Mouse (Mus musculus) neural tube, embryonic 12.5 days (tissue): ENCODE measurements around the gene Lrrc26. TPM values are rescaled to one million over a fixed set of nuclear protein-coding genes. Genes with fewer than 3 reads are reported as not detected.

Experiments
- ATAC-seq: fragments of 200-750 bp; cut with Nextera tagmentation; 2 replicates; pipeline ENCODE4 v1.8.0; 2017; ENCODE audit warnings: low read depth, mild to moderate bottlenecking, moderate TSS enrichment, moderate library complexity; ENCODE audit not compliant: low FRiP score
- H3K27ac ChIP-seq: fragments of 300-500 bp; sonication (generic); 2 replicates; pipeline ENCODE4 v1.5.1; 2016
- H3K27me3 ChIP-seq: fragments of 300-500 bp; sonication (generic); replicated peaks from 2 replicates; pipeline ENCODE4 v1.6.1; 2016; ENCODE audit warnings: mild to moderate bottlenecking
- H3K36me3 ChIP-seq: fragments of 300-500 bp; sonication (generic); 2 replicates; pipeline ENCODE4 v1.6.1; 2016; ENCODE audit warnings: mild to moderate bottlenecking
- H3K4me1 ChIP-seq: fragments of 300-500 bp; sonication (generic); 2 replicates; pipeline ENCODE4 v1.6.1; 2016
- H3K4me2 ChIP-seq: fragments of 300-500 bp; sonication (generic); replicated peaks from 2 replicates; pipeline ENCODE4 v1.6.1; 2016; ENCODE audit warnings: mild to moderate bottlenecking
- H3K4me3 ChIP-seq: fragments of 300-500 bp; sonication (generic); 2 replicates; pipeline ENCODE4 v1.5.1; 2016
- H3K9ac ChIP-seq: fragments of 300-500 bp; sonication (generic); 2 replicates; pipeline ENCODE4 v1.6.1; 2016; ENCODE audit warnings: mild to moderate bottlenecking
- H3K9me3 ChIP-seq: fragments of 300-500 bp; sonication (generic); 2 replicates; pipeline ENCODE4 v1.6.1; 2016; ENCODE audit warnings: mild to moderate bottlenecking
- WGBS: fragments of 180-500 bp; shearing (Covaris S2); methylation state at CpG from one replicate; pipeline ENCODE4 v1.1.7; 2016; 5-methylcytosine and 5-hydroxymethylcytosine counted together
- polyA plus RNA-seq: library from polyadenylated mRNA; unstranded; fragments of >200 nt; fragmentation: Nextera tagmentation; extraction: Ambion mirVana; gene quantifications from 2 replicates; pipeline ENCODE4 v1.2.1, GENCODE M21; 2016

The Lrrc26 gene
- polyA plus RNA-seq, 1 experiment from 2014 or later: not detected

DNA sequence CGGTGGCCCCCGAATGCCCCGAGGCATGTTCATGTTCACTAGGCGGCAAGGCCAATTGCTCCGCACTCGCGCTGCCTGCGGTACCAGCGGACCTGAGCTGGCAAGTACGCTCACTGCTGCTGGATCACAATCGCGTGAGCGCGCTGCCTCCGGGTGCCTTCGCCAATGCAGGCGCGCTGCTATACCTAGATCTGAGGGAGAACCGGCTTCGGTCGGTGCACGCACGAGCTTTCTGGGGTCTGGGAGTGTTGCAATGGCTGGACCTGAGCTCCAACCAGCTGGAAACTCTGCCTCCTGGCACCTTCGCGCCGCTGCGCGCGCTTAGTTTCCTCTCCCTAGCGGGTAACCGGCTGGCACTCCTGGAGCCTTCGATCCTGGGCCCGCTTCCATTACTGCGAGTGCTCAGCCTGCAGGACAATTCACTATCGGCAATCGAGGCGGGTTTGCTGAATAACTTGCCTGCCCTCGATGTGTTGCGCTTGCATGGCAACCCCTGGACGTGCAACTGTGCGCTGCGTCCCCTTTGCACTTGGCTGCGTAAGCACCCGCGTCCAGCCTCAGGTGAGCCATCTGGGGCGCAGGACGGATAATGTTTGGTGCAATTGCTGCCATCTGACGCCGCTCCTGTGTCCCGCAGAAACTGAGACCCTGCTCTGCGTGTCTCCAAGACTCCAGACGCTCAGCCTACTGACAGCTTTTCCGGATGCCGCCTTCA, 543 bp downstream of the Lrrc26 start:
- H3K4me1 ChIP-seq: peaks cover 23% of the 10 kb centered on the region
- H3K36me3 ChIP-seq: peaks cover 10% of the 10 kb centered on the region
- H3K9ac ChIP-seq: no peak overlapping the region
- H3K27ac ChIP-seq: no peak overlapping the region
- H3K27me3 ChIP-seq: peaks cover 75% of the 10 kb centered on the region
- no peaks in the 10 kb centered on the region for H3K9me3 ChIP-seq
- WGBS: 2% methylated on average over 54 of the region's 54 CpGs
- peak overlapping the region; percentile 5; the same call in 1 of the 2 replicates for H3K4me3 ChIP-seq
- peak overlapping the region; percentile 38 for H3K4me2 ChIP-seq
- ATAC-seq: no peak

DNA sequence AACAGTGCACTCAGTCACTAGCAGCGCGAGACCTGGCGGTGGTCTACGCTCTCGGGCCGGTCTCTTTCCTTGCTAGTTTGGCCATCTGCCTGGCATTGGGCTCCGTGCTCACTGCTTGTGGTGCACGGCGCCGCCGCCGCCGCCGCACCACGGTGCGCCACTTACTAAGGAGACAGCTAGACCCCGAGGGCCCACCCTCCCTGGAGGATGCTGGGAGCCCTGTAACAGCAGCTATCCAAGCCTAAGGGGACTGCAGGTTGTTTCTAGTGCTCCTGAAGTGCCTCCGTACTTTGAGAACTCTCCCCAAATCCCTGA, 1.1 kb downstream of the Lrrc26 start:
- Histone ChIP-seq H3K9ac (no peak overlapping the region), H3K9me3 (no peaks in the 10 kb centered on the region), H3K4me2 (peak overlapping the region; percentile 38), H3K27me3 (peaks cover 81% of the 10 kb centered on the region), H3K36me3 (peaks cover 5% of the 10 kb centered on the region), H3K4me3 (peak overlapping the region; percentile 13; the same call in 1 of the 2 replicates), H3K4me1 (peaks cover 23% of the 10 kb centered on the region), H3K27ac (no peak overlapping the region)
- ATAC-seq: no peak
- WGBS: 1% methylated on average over 18 of the region's 18 CpGs

DNA sequence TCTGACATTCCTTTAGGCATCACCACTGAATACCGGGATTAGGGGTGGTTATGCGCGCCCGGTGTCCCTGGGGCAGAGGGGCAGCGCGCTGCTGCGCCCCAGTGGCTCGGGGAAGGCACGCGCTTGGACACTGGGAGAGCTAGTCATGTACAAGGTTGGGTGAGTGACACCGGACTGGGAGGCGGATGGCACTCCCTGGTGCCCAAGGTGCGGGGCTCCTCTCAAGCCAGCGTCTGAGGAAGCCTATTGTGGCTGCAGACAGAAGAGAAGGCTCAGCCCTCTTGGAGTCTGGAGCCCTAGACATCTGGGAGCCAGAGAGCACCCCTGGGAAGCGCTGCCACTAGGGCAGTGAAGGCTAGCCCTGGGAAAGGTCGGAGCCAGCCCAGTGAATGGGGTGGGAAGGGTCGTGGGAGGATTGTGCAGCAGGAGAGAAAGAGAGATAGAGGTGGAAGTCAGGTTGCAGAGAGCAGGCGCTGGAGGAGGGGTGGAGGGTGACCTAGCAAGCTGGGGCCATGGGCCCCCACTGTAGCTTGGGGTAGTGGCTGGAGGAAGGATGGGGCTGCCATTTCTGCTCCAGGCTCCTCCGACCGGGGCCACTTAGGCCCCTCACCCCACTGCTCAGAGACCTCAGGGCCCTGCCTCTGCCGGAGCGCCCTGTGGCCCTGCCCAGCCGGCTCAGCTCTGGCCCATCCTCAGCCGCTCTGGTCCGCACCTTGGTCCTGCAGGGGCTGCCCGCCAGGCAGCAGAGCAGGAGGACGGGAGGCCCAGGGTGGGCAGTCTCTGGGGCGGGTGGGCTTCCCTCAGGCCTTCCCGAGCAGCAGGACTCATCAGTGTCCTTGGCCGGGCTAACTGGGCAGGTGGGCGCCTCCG, 1.7 kb downstream of the Lrrc26 start:
- ATAC-seq: no peak
- 5% methylated on average over 32 of the region's 32 CpGs for whole genome bisulfite sequencing
- Histone ChIP-seq H3K4me1 (peaks cover 23% of the 10 kb centered on the region), H3K9ac (0 out of 2 replicates have a peak overlapping the region, but pooled peaks have one; percentile 33), H3K27ac (no peak overlapping the region), H3K4me3 (peak overlapping the region; percentile 29; the same call in 1 of the 2 replicates), H3K4me2 (peak overlapping the region; percentile 55), H3K9me3 (no peaks in the 10 kb centered on the region), H3K27me3 (peaks cover 86% of the 10 kb centered on the region), H3K36me3 (0 out of 2 replicates have a peak, but pooled peaks cover under 1% of the 10 kb centered on the region)

DNA sequence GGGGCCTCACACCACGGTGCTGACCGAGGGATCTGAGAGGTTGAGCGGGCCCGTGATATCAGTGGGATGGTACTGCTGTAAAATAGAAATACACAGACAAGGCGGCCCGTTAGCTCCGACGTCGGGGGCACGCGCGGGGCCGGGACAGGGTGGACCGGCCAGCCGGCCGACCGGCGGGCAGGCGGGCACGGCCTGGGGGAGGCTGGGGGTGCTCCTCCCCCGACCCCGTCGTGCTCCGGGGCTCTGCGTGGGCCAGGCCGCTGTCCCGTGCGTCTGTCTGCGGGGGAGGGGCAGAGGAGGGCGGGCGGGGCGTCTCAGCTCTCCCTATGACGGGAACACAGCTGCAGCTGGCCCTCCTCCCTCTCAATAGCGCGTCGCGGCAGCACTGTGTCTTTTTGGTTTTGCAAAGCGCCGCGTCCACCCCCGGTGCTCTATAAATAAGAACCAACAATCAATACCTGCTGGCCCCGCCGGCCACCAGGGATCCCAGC, 2.4 kb downstream of the Lrrc26 start:
- 5% methylated on average over 42 of the region's 43 CpGs for WGBS

DNA sequence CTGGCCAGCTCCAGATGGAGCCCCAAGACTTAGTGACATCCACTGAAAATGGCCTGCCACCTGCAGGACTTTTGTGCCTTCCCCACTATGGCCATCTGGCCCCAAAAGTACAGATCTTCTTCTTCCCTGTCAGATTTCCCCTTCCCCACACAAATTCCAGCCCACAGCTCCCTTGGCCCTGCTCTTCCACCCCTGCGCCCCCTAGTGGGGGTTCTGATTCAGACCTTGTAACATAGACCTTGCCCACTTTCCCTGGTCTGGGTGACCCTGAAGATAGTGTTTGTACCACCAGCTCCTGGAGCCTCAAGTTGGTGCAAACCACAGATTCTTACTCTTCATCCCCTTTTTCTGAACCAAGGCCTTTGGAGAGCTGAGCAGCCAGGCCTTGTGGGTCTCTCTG, 3.1 kb downstream of the Lrrc26 start:
- no peak overlapping the region for H3K9ac ChIP-seq
- H3K27ac ChIP-seq: no peak overlapping the region
- no peaks in the 10 kb centered on the region for H3K9me3 ChIP-seq
- WGBS: 3% methylated on average over 1 of the region's 1 CpGs
- H3K27me3 ChIP-seq: peaks cover 95% of the 10 kb centered on the region
- H3K4me2 ChIP-seq: peak overlapping the region; percentile 55; the same call in 1 of the 2 replicates
- ATAC-seq: 0 out of 2 replicates have a peak, but pooled peaks have one; percentile 5
- peaks cover 23% of the 10 kb centered on the region for H3K4me1 ChIP-seq
- H3K4me3 ChIP-seq: 0 out of 2 replicates have a peak overlapping the region, but pooled peaks have one; percentile 29
- H3K36me3 ChIP-seq: no peaks in the 10 kb centered on the region

More for the DNA sequence above, 2.4 kb downstream of the Lrrc26 start:
- Histone ChIP-seq H3K9me3 (no peaks in the 10 kb centered on the region), H3K9ac (0 out of 2 replicates have a peak overlapping the region, but pooled peaks have one; percentile 33), H3K27ac (no peak overlapping the region), H3K4me1 (peaks cover 23% of the 10 kb centered on the region), H3K27me3 (peaks cover 92% of the 10 kb centered on the region), H3K4me2 (peak overlapping the region; percentile 55), H3K4me3 (peak overlapping the region; percentile 29), H3K36me3 (no peaks in the 10 kb centered on the region)
- peak; percentile 19 for ATAC-seq

DNA sequence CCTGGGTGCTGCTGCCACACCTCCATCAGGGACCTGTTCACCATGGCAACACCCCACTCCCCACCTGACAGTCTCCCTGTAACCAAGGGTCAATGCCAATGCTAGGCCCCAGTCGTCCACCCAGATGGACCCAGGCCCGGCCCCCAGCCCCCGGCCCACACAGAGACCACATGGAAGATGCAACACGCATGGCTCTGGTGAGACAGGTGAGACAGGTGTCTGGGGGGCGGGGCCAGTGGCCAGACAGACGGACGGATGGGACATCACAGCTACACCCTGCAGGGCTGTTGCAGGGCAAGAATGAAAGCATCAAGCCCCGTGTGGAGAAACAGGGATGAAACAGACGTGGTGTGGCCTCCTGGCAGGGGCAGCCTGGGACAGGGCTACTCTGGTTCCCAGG, 4.0 kb downstream of the Lrrc26 start:
- Histone ChIP-seq H3K36me3 (no peaks in the 10 kb centered on the region), H3K4me1 (peaks cover 23% of the 10 kb centered on the region), H3K4me3 (no peak overlapping the region), H3K9me3 (no peaks in the 10 kb centered on the region), H3K27ac (no peak overlapping the region), H3K4me2 (no peak overlapping the region), H3K27me3 (peaks cover 87% of the 10 kb centered on the region), H3K9ac (no peak overlapping the region)
- ATAC-seq: no peak
- WGBS: 77% methylated on average over 9 of the region's 9 CpGs

DNA sequence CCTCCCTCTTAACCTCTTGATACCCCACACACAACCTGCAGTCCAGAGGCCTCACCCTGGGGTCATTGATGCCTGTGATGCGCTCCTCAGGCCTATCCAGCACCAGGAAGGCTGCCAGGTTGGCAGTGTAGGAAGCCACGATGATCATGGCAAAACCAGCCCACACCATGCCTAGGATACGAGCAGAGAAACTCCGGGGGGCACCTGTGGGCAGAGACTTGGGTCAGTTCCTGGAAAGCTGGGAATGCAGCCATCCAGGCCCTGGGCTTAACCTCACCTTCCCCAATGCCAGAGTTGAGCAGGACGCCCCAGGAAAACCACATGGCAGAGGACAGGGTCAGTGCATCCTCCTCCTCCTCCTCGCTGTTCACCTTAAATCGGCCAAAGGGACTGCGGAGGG, 7.4 kb downstream of the Lrrc26 start:
- Histone ChIP-seq H3K4me1 (peaks cover 5% of the 10 kb centered on the region), H3K4me3 (no peak overlapping the region), H3K36me3 (no peaks in the 10 kb centered on the region), H3K4me2 (no peak overlapping the region), H3K27me3 (peaks cover 56% of the 10 kb centered on the region), H3K27ac (no peak overlapping the region), H3K9me3 (no peaks in the 10 kb centered on the region), H3K9ac (no peak overlapping the region)
- no peak for ATAC-seq
- 82% methylated on average over 8 of the region's 8 CpGs for WGBS

DNA sequence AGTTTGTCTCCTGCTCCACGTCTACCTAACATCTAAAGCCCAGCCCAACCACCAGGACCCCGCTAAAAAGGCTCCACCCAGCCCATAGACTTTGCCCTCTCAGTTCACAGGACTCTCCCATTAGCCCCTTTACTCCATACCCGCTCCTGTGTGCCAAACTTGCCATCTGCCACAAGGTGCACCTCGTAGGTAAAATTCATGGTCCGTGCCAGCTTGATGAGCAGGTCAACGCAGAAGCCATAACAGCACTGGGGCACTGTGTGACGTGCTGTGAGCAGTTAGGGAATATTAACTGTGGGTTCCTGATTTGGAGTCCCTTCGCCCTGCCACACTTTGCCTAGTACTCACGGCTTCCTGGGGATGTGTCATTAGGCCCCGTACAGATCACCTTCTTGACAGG, 8.3 kb downstream of the Lrrc26 start:
- Histone ChIP-seq H3K4me3 (no peak overlapping the region), H3K4me2 (no peak overlapping the region), H3K9me3 (no peaks in the 10 kb centered on the region), H3K36me3 (no peaks in the 10 kb centered on the region), H3K9ac (no peak overlapping the region), H3K27me3 (peaks cover 51% of the 10 kb centered on the region), H3K4me1 (no peaks in the 10 kb centered on the region), H3K27ac (no peak overlapping the region)
- ATAC-seq: no peak
- 79% methylated on average over 10 of the region's 10 CpGs for WGBS

DNA sequence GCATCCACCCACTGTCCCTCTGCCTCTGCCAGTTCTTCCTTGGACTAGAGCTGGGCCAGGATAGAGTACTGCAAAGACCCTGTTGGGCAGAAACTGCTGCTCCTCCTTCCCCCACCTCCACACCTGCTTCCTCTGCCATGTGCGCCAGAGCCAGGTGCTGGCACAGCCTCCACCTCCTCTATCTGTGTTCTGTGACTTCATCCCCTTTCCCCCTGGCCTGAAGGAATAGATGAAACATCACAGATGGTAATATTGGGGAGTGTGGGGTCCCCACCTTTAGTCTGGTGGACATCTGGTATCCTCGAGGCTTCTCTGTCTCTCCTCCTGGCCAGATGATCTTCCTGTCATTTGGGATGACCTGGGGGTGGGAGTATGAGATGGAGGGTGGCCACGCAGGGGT, 13.7 kb downstream of the Lrrc26 start:
- WGBS: 66% methylated on average over 3 of the region's 3 CpGs
- Histone ChIP-seq H3K4me2 (no peak overlapping the region), H3K9ac (no peak overlapping the region), H3K27me3 (peaks cover 57% of the 10 kb centered on the region), H3K36me3 (no peaks in the 10 kb centered on the region), H3K4me3 (no peak overlapping the region), H3K27ac (no peak overlapping the region), H3K9me3 (no peaks in the 10 kb centered on the region), H3K4me1 (peaks cover 13% of the 10 kb centered on the region; the same call in 1 of the 2 replicates)
- ATAC-seq: no peak

DNA sequence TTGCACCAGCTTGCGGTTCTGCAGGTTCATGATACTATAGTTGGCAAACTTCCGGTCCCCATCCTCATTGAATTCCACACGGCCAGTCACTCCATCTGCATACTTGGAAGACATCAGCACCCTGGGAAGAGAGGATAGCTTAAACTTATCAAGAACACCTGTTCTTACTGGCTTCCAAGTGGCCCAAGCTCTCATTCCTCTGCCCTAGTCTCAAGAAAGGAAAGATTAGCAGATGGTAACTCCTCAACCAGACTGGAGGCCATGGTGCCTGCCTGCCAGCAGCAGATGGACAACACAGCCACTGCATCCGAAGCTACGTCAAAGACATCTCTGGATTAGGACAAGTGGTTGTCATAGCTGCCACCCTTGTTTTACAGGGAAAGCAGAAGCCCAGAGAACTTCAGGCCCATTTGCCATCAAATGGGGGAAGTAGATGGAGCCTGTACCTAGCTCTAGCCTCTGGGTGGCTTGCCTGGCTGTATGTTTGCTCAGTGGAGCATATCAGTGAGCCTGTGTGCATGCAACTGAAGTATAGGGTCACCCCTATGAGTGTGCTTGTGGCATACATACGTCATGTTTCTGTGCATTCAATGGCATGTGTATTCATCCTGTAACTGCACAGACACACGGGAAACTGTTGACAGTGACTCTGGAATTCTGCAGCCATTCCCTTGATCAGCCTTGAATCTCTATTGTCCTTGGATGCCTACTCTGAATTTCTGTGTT, 14.4 kb downstream of the Lrrc26 start:
- ATAC-seq: no peak
- WGBS: 77% methylated on average over 7 of the region's 7 CpGs
- Histone ChIP-seq H3K4me1 (peaks cover 13% of the 10 kb centered on the region; the same call in 1 of the 2 replicates), H3K9me3 (no peaks in the 10 kb centered on the region), H3K9ac (no peak overlapping the region), H3K27ac (no peak overlapping the region), H3K4me2 (peak overlapping the region; percentile 85), H3K27me3 (peaks cover 63% of the 10 kb centered on the region), H3K4me3 (peak overlapping the region; percentile 39; the same call in 1 of the 2 replicates), H3K36me3 (no peaks in the 10 kb centered on the region)

DNA sequence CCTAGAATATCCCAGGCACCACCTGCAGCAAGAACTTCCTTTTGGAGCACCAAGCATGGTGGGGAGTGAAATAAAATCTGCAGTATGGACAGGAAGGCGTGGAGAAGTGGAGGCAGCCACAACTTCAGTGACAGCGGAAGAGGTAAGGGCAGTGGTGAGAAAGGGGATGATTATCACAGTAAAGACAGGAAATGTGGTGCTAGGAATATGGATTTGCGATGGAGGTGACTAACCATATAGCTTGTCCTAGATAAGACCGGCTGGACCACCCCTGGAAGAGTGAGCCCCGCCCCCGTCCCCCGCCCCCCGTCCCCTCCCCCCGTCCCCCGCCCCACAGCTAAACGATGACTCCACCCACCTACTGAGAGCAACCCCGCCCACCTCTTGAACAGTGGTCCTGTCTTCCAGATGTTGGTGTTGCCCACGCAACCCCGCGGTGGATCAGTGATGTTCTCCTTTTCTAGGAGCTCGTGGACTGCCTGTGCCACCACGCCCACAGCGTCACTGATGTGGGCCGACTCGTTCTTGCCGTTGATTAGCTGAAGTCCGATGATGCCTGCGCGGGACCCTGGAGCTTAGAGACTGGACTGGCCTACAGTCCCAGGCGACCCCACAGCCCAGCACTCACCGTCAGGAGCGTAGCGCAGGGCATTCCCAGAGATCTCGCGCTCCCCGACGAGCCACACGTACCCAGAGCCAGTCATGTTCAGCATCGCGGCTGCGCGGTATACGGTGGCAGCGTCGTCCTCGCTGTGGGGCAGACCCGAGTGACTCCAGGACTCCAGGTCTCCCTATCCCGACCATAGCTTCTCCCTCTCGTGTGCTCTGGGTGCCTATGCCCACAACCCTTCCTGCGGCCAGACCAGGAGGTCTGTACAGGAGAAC, 15.2 kb downstream of the Lrrc26 start:
- Histone ChIP-seq H3K4me3 (peak overlapping the region; percentile 39), H3K9ac (peak overlapping the region; percentile 56), H3K4me2 (peak overlapping the region; percentile 85), H3K9me3 (no peaks in the 10 kb centered on the region), H3K36me3 (no peaks in the 10 kb centered on the region), H3K27ac (no peak overlapping the region), H3K4me1 (peaks cover 13% of the 10 kb centered on the region; the same call in 1 of the 2 replicates), H3K27me3 (peaks cover 70% of the 10 kb centered on the region)
- peak; percentile 79 for ATAC-seq
- 2% methylated on average over 45 of the region's 45 CpGs for WGBS
